Mouse (Mus musculus) brown adipose tissue, adult 24 weeks (tissue): ENCODE measurements at regions not wholly inside any gene's neighbourhood (a gene's known extent, or its start where the extent isn't known, plus 50 kb on each side); places are given as distances from the start of the nearest gene placed in this dataset.
"Not testable (repeated sequence)": the region's sequence is repeated elsewhere in the genome, so short reads cannot be mapped to it uniquely, and the experiment has no call there.

Experiments
- H3K27ac ChIP-seq: fragments of 200-500 bp; replicated peaks from 2 replicates; pipeline ENCODE4 v1.5.1; 2012; ENCODE audit warnings: low read depth, mild to moderate bottlenecking, low read length
- H3K4me1 ChIP-seq: fragments of 200-500 bp; 2 replicates; pipeline ENCODE4 v1.6.1; 2012; ENCODE audit warnings: low read length, mixed read lengths; ENCODE audit not compliant: control insufficient read depth, insufficient read depth, insufficient read length
- H3K4me3 ChIP-seq: fragments of 200-500 bp; 2 replicates; pipeline ENCODE4 v1.5.1; 2012; ENCODE audit warnings: low read depth, mild to moderate bottlenecking, low read length, moderate library complexity; ENCODE audit not compliant: insufficient read depth

DNA sequence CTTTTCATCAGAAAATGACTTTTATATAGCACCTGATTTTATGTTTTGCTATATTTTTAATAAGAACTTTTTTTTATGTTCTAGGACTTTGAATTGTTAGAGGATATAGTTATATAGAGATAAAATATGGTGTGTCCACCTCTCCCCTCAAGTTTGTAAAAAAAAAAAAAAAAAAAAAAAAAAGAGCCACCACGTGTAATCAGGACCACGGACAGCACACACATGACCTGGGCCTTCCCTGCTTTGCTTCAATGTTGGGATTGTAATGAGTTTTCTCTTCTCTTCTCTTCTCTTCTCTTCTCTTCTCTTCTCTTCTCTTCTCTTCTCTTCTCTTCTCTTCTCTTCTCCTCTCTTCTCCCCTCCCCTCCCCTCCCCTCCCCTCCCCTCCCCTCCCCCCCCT, 78.5 kb downstream of the 1700010I14Rik start:
- H3K27ac ChIP-seq, H3K4me1 ChIP-seq, H3K4me3 ChIP-seq: not testable (repeated sequence)

DNA sequence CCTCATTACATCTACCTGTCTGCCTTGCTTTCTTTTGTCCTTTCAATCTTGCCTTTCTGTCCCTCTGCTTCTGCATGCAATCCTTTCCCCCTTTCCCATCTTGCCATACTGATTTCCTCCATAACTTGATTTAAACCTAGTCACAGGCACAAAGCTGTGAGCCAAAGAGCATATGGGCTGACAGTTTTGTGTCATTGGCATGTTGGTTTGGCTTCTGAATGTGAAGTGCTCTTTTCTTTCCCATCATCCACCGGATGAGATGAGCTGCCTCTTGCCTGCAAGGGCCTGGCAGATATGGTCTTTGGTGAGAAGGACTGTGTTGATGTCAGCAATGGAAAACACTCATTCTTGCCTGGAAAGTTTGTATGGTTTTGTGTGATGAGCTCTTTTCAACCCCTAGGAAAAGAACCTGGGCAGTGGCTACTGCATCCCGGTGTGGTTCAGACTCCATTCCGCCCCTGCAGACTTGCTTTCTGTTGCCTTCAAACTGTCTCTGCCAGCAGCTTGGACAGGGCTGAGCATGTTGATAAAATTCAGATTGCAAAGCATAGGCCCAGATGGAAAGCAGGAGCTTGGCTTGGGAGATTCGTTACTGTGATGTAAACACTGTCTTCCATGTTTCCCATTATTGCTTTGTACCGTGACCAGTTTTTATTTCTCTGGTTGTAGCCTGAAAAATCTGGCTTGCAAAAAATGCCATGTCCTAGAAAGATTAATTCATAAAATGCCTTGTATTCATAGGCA, 80.9 kb downstream of the 1700010I14Rik start:
- H3K4me3 ChIP-seq: no peak overlapping the region

GRCm38 (mm10) chr17:9083629-9084028, 95.5 kb downstream of the 1700010I14Rik start:
- H3K4me1 ChIP-seq: no peaks in the 10 kb centered on the region
- H3K4me3 ChIP-seq: no peak overlapping the region
- no peak overlapping the region for H3K27ac ChIP-seq

More for the DNA sequence above, 80.9 kb downstream of the 1700010I14Rik start:
- no peak overlapping the region for H3K27ac ChIP-seq
- H3K4me1 ChIP-seq: no peaks in the 10 kb centered on the region

DNA sequence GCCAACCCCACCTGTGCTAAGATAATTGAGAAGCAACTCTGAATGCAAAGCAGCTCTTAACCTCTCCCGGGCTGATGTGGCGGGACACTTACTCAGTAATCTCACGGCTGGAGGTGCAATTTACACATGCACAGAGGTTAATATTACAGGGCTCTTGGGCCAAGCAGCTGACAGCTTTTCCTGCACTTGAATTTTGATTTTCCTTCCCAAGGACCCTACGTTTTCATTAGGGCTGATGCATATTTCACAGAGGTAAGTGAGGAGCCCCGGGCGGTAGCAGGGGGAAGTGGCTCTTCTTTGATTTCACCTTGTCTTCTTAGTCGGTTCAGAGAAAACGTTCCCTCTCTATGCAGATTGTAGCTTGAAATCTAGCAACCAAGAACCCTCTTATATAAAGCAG, 139.7 kb downstream of the 1700010I14Rik start:
- no peak overlapping the region for H3K27ac ChIP-seq
- no peaks in the 10 kb centered on the region for H3K4me1 ChIP-seq
- H3K4me3 ChIP-seq: no peak overlapping the region

- H3K4me1 ChIP-seq: no peaks in the 10 kb centered on the region
- no peak overlapping the region for H3K4me3 ChIP-seq
- H3K27ac ChIP-seq: no peak overlapping the region
Measured at GRCm38 (mm10) chr17:9145605-9146223, 157.6 kb downstream of the 1700010I14Rik start.

- Histone ChIP-seq H3K4me3 (no peak overlapping the region), H3K4me1 (no peaks in the 10 kb centered on the region), H3K27ac (no peak overlapping the region)
Measured at GRCm38 (mm10) chr17:9150654-9151053, 162.5 kb downstream of the 1700010I14Rik start.

DNA sequence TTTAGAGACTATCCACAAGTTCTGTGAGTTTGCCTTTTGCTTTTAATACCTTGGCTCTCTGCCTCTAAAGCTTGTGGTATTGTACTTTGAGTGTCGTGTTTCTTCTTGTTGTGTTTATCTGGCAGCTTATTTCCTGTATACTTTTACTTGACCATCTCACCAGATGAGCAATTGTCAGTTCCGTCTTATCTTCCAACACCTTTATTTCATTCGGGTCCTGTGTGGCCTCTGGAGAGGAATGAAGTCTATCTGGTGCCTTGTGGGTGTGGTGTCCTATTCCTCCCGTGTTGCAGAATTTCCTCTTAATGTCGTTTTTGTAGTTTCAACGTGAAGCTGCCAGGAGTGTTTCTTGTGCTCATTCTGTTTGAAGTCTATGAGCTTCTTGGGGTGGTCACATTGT, 174.0 kb downstream of the 1700010I14Rik start:
- Histone ChIP-seq H3K4me1 (0 out of 2 replicates have a peak, but pooled peaks cover under 1% of the 10 kb centered on the region), H3K4me3 (no peak overlapping the region), H3K27ac (no peak overlapping the region)

GRCm38 (mm10) chr17:9162676-9163075, 174.5 kb downstream of the 1700010I14Rik start:
- Histone ChIP-seq H3K4me3 (no peak overlapping the region), H3K27ac (no peak overlapping the region), H3K4me1 (0 out of 2 replicates have a peak, but pooled peaks cover 2% of the 10 kb centered on the region)

- Histone ChIP-seq H3K4me1 (0 out of 2 replicates have a peak, but pooled peaks cover 2% of the 10 kb centered on the region), H3K27ac (no peak overlapping the region), H3K4me3 (no peak overlapping the region)
Measured at GRCm38 (mm10) chr17:9163285-9163684, 175.2 kb downstream of the 1700010I14Rik start.

- Histone ChIP-seq H3K4me1 (0 out of 2 replicates have a peak, but pooled peaks cover 2% of the 10 kb centered on the region), H3K4me3 (no peak overlapping the region), H3K27ac (no peak overlapping the region)
Measured at GRCm38 (mm10) chr17:9164501-9164900, 176.4 kb downstream of the 1700010I14Rik start.

GRCm38 (mm10) chr17:9167161-9167560, 179.0 kb downstream of the 1700010I14Rik start:
- H3K27ac ChIP-seq: no peak overlapping the region
- peak overlapping the region; percentile 25 for H3K4me3 ChIP-seq
- H3K4me1 ChIP-seq: 0 out of 2 replicates have a peak, but pooled peaks cover 2% of the 10 kb centered on the region

DNA sequence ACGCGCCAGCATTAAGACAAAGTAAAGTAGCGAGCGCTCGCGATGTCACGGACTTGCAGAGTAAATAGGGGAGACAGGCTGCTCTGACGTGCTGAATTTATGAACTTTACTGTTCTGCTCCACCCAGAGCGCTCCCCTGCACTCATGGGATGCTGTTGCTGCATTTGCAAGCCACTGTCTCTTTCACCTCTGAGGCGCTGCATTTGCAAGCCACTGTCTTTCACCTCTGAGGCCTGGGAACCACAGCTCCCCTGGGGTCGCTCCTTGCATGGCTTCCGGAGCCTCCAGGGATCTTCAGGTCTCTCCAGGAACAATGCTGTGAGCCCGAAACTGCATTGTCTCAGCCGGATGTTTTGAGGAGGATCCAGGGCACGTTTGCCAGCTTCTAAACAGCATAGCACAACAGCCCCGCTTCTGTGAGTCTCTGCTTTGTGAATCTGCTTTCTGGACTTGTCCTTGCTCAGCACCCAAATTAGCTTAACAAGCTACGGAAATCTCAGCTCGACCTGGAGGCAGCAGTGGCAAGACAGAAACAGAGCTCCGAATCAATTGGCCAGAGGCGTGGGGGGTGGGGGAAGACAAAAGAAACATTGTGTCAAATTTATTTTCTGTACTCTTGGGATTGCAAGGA, 179.6 kb downstream of the 1700010I14Rik start:
- H3K4me3 ChIP-seq: peak overlapping the region; percentile 25
- H3K4me1 ChIP-seq: 0 out of 2 replicates have a peak, but pooled peaks cover 2% of the 10 kb centered on the region
- H3K27ac ChIP-seq: no peak overlapping the region

DNA sequence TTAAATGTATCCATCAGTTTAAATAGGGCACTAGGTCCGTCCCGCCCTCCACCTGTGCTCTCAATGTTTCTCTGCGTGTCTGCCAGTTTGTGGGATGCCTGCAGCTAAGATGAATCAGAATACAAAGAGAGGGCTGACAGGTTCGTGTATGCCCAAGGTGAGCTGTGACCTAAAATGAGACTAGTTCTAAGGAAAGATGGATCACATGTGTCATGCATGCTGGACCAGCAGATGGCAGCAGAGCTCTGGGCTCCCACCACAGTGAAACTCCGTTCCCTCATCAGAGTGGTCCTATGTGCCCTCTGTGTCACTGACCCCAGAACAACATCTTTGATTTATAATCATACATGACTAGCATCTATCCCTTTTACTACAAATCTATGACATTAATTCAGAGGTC, 180.3 kb downstream of the 1700010I14Rik start:
- Histone ChIP-seq H3K27ac (no peak overlapping the region), H3K4me1 (0 out of 2 replicates have a peak, but pooled peaks cover 2% of the 10 kb centered on the region), H3K4me3 (peak overlapping the region; percentile 3; the same call in 1 of the 2 replicates)

GRCm38 (mm10) chr17:9169371-9169770, 181.2 kb downstream of the 1700010I14Rik start:
- Histone ChIP-seq H3K27ac (no peak overlapping the region), H3K4me3 (no peak overlapping the region), H3K4me1 (0 out of 2 replicates have a peak, but pooled peaks cover 2% of the 10 kb centered on the region)

DNA sequence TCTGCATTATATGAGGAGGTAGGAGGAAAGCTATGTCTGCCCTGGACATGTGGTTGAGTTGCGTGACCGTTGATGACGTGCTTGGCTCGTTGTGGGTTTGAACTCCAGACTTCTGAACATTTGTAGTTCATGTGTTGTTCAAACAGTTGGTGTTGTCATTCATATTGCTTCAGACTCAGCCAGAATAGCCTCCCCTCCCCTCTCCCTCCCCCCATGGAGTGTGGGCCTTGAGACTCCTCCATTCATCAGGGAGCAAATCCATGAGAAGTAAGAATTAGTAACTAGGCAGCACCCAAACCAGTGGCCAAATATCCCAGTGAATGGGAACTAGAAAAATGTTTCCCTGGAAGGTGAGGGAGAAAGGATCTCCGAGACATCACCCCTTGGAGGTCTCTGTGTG, 209.0 kb downstream of the 1700010I14Rik start:
- no peaks in the 10 kb centered on the region for H3K4me1 ChIP-seq
- H3K4me3 ChIP-seq: no peak overlapping the region
- H3K27ac ChIP-seq: no peak overlapping the region
